Mouse (Mus musculus) testis, adult 2 months (tissue): ENCODE data around the gene Spc25.

Source experiments
- CTCF ChIP-seq: fragments of 200-500 bp; IDR thresholded peaks from 2 replicates; pipeline ENCODE4 v1.5.1; 2012; ENCODE audit warnings: low read depth, mild to moderate bottlenecking, inconsistent platforms, low read length, moderate library complexity; ENCODE audit not compliant: control insufficient read depth, insufficient read depth, insufficient replicate concordance
- POLR2A ChIP-seq: fragments of 200-500 bp; IDR thresholded peaks from 2 replicates; pipeline ENCODE4 v1.6.1; 2012; ENCODE audit warnings: low read depth, mild to moderate bottlenecking, inconsistent platforms, low read length, moderate library complexity; ENCODE audit not compliant: control insufficient read depth

DNA sequence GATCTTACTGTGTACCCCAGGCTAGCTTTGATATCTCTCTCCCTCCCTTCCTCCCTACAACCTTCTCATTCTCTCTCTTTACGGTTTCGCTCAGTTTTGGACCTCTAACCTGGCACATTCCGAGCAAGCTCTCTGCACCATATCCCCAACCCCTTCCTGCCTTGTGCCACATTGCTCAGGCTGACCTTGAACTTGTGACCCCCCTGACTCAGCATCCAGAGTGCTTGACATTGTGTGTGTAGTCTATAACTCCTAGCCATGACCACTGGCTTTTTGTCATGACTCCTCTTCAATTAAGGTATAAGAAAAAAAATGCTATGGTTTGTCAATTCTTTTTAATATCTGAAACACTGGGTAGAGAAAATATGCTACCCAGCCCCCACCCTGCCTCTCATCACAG lies 3.7 kb upstream of the Spc25 start:
- TF ChIP-seq POLR2A: no peak
- TF ChIP-seq CTCF: no peak
